Mouse (Mus musculus): ENCODE measurements around the gene Sgk1. TPM values are rescaled to one million over a fixed set of nuclear protein-coding genes. Genes with fewer than 3 reads are reported as not detected.
"Not testable (repeated sequence)": the region's sequence is repeated elsewhere in the genome, so short reads cannot be mapped to it uniquely, and the experiment has no call there.

Gene Sgk1
- polyA plus RNA-seq, 1 experiment = 64.1 TPM

DNA sequence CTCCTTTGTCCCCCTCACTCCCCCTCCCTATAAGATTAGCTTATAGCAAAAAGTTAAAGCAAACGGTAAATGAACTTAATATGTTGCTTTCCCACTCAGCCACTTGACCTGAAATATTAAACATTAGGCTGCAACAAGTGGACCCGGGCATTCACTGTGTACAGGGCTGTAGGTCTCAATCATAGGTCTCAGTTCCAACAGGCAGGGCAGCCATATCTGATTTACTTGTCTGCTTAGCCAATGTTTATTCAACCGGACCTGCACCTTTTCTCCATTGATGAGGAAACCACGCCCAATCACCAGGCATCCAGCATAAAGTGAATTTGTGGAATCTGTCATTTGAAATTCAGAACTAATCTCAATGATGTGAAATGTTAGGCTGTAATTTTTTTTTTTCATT, 10.1 kb downstream of the Sgk1 start:
- no peak overlapping the region for H3K27ac ChIP-seq (ENCODE audit: insufficient read depth, low read length)
- TF ChIP-seq CTCF (IDR thresholded peaks at IDR 0.05; ENCODE audit: extremely low read depth, insufficient read depth, low read length) (no peak), POLR2A (IDR thresholded peaks at IDR 0.05; ENCODE audit: extremely low read depth, insufficient read depth, low read length) (no peak)
- no peak overlapping the region for H3K4me3 ChIP-seq (ENCODE audit: insufficient read depth, low read length)
- H3K4me1 ChIP-seq (ENCODE audit: control insufficient read depth, insufficient read depth, low read length) = no peaks in the 10 kb centered on the region; the same call in 1 of the 2 replicates

DNA sequence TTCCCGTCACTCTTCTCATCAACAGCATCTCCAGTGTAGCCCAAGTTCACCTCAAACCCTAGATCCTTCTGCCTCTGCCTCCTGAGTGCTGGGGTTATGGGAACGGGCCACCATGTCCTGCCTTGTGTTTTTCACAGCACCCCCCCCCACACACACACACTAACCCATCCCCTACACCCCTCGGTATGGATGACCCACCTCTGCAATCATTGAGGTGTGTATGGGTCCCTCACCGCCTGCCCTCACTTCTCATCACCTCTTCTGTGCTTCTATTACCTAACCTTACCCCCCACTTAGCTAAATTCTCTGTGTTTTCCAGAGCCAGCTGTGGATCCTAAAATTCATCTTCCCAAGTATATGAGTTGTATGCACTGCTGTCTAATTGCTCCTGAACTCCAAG, 16.4 kb downstream of the Sgk1 start:
- TF ChIP-seq CTCF (IDR thresholded peaks at IDR 0.05; ENCODE audit: extremely low read depth, insufficient read depth, low read length) (no peak), POLR2A (IDR thresholded peaks at IDR 0.05; ENCODE audit: extremely low read depth, insufficient read depth, low read length) (no peak)
- no peaks in the 10 kb centered on the region; the same call in 1 of the 2 replicates for H3K4me1 ChIP-seq (ENCODE audit: control insufficient read depth, insufficient read depth, low read length)
- H3K27ac ChIP-seq (ENCODE audit: insufficient read depth, low read length) = no peak overlapping the region
- H3K4me3 ChIP-seq (ENCODE audit: insufficient read depth, low read length) = no peak overlapping the region

- H3K4me1 ChIP-seq (ENCODE audit: control insufficient read depth, insufficient read depth, low read length); H3K4me3 ChIP-seq (ENCODE audit: insufficient read depth, low read length); H3K27ac ChIP-seq (ENCODE audit: insufficient read depth, low read length): not testable (repeated sequence)
Measured at GRCm38 (mm10) chr10:21898851-21899250, 16.9 kb downstream of the Sgk1 start.

GRCm38 (mm10) chr10:21899397-21899796, 17.4 kb downstream of the Sgk1 start:
- Histone ChIP-seq H3K4me3 (ENCODE audit: insufficient read depth, low read length) (no peak overlapping the region), H3K4me1 (ENCODE audit: control insufficient read depth, insufficient read depth, low read length) (no peaks in the 10 kb centered on the region; the same call in 1 of the 2 replicates), H3K27ac (ENCODE audit: insufficient read depth, low read length) (no peak overlapping the region)
- TF ChIP-seq POLR2A (IDR thresholded peaks at IDR 0.05; ENCODE audit: extremely low read depth, insufficient read depth, low read length) (no peak), CTCF (IDR thresholded peaks at IDR 0.05; ENCODE audit: extremely low read depth, insufficient read depth, low read length) (no peak)

DNA sequence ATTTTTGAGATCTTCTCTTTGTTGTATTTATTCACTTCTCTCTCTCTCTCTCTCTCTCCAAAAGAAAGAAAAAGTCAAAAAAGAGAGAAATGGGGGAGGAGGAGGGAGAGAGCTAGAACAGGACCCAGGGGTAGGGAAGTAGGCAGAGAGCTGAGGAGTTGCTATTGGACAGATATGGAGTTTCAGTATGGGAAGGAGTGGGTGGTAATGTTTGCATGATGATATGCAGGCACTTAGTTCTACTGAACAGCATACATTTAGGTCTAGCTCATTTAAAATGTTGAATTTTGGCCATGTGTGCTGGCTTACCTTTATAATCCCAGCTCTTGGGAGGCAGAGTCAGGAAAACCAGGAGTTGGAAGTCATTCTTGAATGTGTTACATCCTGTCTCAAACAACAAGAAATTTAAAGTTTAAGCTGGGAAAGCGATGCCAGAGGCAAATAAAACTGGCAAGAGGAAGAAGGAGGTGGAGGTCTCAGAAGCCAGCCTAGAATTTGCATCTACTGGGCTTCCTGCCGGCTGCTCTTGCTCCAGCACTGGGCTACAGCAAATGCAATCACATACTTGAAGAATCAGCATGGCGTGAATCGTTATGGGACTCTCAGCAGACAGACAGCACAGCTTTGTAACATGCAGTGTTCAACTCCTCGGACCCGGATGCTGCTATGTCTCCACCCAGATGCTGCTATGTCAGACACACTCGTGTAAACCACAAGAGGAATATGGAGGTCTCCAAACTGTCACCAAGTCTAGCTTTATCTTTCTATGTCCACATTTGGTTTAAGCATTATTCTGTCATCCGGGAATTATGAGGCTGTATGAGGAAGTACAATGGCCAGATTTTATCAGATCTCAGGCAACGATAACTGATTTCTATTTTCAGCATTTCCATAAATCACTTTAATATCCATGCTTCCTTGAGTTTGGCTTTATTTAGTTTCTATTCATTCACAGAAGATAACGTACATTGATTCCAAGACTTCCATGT, 20.5 kb downstream of the Sgk1 start:
- TF ChIP-seq CTCF (IDR thresholded peaks at IDR 0.05; ENCODE audit: extremely low read depth, insufficient read depth, low read length) (no peak), POLR2A (IDR thresholded peaks at IDR 0.05; ENCODE audit: extremely low read depth, insufficient read depth, low read length) (no peak)
- Histone ChIP-seq H3K4me3 (ENCODE audit: insufficient read depth, low read length) (no peak overlapping the region), H3K4me1 (ENCODE audit: control insufficient read depth, insufficient read depth, low read length) (peaks cover 2% of the 10 kb centered on the region; the same call in 1 of the 2 replicates), H3K27ac (ENCODE audit: insufficient read depth, low read length) (no peak overlapping the region)

DNA sequence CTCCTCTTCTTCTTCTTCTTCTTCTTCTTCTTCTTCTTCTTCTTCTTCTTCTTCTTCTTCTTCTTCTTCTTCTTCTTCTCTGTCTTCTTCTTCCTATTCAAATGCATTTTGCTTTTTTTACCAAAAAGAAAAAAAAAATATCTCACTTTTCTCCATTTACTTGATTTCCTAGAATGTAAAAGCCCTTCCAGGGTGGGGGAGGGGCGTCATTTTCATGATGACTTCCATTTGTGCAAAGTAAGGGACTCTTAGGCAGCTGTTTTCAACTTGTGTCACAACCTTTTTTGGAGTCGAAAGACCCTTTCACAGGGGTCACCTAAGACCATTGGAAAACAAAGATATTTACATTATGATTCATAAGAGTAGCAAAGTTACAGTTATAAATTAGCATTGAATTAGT, 22.2 kb downstream of the Sgk1 start:
- Histone ChIP-seq H3K4me3 (ENCODE audit: insufficient read depth, low read length) (no peak overlapping the region), H3K4me1 (ENCODE audit: control insufficient read depth, insufficient read depth, low read length) (peaks cover 2% of the 10 kb centered on the region; the same call in 1 of the 2 replicates), H3K27ac (ENCODE audit: insufficient read depth, low read length) (no peak overlapping the region)
- TF ChIP-seq CTCF (IDR thresholded peaks at IDR 0.05; ENCODE audit: extremely low read depth, insufficient read depth, low read length) (no peak), POLR2A (IDR thresholded peaks at IDR 0.05; ENCODE audit: extremely low read depth, insufficient read depth, low read length) (no peak)

DNA sequence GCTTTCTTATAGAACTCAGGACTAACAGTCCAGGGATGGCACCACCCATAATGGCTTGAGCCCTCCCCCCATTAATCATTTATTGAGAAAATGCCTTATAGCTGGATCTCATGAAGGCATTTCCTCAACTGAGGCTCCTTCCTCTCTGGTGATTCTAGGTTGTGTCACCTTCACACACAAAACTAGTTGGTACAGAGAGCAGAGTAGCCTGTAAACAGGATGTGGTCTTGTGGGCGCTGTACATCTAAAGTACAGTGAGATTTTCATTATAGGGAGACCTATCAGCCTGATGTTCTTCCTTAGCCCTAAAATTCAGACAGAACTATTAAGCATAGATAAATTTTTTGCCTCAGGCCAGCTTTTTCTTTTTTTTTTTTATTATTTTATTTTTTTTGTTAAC, 23.6 kb downstream of the Sgk1 start:
- TF ChIP-seq POLR2A (IDR thresholded peaks at IDR 0.05; ENCODE audit: extremely low read depth, insufficient read depth, low read length) = no peak
- no peak for TF ChIP-seq CTCF (IDR thresholded peaks at IDR 0.05; ENCODE audit: extremely low read depth, insufficient read depth, low read length)
- no peak overlapping the region for H3K27ac ChIP-seq (ENCODE audit: insufficient read depth, low read length)
- H3K4me1 ChIP-seq (ENCODE audit: control insufficient read depth, insufficient read depth, low read length) = peaks cover 2% of the 10 kb centered on the region; the same call in 1 of the 2 replicates
- no peak overlapping the region for H3K4me3 ChIP-seq (ENCODE audit: insufficient read depth, low read length)

- Histone ChIP-seq H3K27ac (ENCODE audit: insufficient read depth, low read length) (no peak overlapping the region), H3K4me1 (ENCODE audit: control insufficient read depth, insufficient read depth, low read length) (peaks cover 2% of the 10 kb centered on the region; the same call in 1 of the 2 replicates), H3K4me3 (ENCODE audit: insufficient read depth, low read length) (no peak overlapping the region)
- TF ChIP-seq CTCF (IDR thresholded peaks at IDR 0.05; ENCODE audit: extremely low read depth, insufficient read depth, low read length) (no peak), POLR2A (IDR thresholded peaks at IDR 0.05; ENCODE audit: extremely low read depth, insufficient read depth, low read length) (no peak)
Measured at GRCm38 (mm10) chr10:21906894-21907446, 25.0 kb downstream of the Sgk1 start.

DNA sequence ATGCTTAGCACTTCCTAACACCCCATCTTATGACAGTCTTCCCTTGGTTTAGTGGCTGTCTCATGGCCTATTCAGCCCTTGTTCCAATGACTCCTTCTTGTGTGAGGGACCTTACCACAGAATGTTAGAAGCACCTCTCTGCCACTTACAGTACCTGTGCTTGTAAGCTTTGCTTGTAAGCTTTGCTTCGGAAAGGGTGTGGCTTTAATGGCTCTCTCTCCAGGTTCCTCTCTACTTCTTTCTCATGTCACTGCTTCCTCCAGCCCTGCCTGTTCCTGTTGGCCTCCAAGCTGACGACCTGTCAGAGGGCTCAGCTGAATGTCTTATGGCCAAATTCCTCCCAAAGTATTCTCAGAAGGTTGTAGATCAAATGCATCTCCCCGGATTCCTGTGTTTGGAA, 25.8 kb downstream of the Sgk1 start:
- Histone ChIP-seq H3K4me3 (ENCODE audit: insufficient read depth, low read length) (no peak overlapping the region), H3K4me1 (ENCODE audit: control insufficient read depth, insufficient read depth, low read length) (peaks cover 2% of the 10 kb centered on the region; the same call in 1 of the 2 replicates), H3K27ac (ENCODE audit: insufficient read depth, low read length) (no peak overlapping the region)
- TF ChIP-seq POLR2A (IDR thresholded peaks at IDR 0.05; ENCODE audit: extremely low read depth, insufficient read depth, low read length) = no peak
- no peak for TF ChIP-seq CTCF (IDR thresholded peaks at IDR 0.05; ENCODE audit: extremely low read depth, insufficient read depth, low read length)

GRCm38 (mm10) chr10:21908686-21909085, 26.7 kb downstream of the Sgk1 start:
- Histone ChIP-seq H3K27ac (ENCODE audit: insufficient read depth, low read length) (no peak overlapping the region), H3K4me3 (ENCODE audit: insufficient read depth, low read length) (no peak overlapping the region), H3K4me1 (ENCODE audit: control insufficient read depth, insufficient read depth, low read length) (peaks cover 2% of the 10 kb centered on the region; the same call in 1 of the 2 replicates)
- TF ChIP-seq CTCF (IDR thresholded peaks at IDR 0.05; ENCODE audit: extremely low read depth, insufficient read depth, low read length) = no peak
- TF ChIP-seq POLR2A (IDR thresholded peaks at IDR 0.05; ENCODE audit: extremely low read depth, insufficient read depth, low read length) = no peak

Data from cortical plate, adult 2 months (tissue).